Mouse (Mus musculus) myocyte (in vitro differentiated cells): ENCODE results near the gene Kng2.

Source experiments
- MYOG ChIP-seq, 3 experiments: IDR thresholded peaks; one replicate each; pipeline ENCODE4 v1.6.1; 2011; ENCODE audit warnings: control low read depth in 2 of 3, low read depth in 2 of 3, mild to moderate bottlenecking in 2 of 3; ENCODE audit not compliant: insufficient read length in 2 of 3, control insufficient read depth in 1 of 3, insufficient read depth in 1 of 3
- POLR2A ChIP-seq: IDR thresholded peaks from one replicate; pipeline ENCODE4 v1.6.1; 2011; ENCODE audit warnings: low read depth, mild to moderate bottlenecking, control low read depth, moderate library complexity; ENCODE audit not compliant: insufficient read length

DNA sequence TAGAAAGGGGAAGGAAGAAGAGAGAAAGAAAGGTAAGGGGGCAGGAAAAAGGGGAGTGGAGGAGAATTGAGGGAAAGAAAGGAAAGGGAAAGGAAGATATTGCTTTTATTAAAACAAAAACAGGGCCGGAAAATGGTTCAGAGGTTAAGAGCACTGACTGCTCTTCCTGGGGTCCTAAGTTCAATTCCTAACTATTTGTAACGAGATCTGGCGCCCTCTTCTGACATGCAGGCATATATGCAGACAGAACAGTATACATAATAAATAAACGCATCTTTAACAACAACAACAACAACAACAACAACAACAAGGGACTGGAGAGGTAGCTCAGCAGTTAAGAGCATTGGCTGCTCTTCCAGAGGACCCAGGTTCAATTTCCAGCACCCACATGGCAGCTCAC is 76.2 kb downstream of the Kng2 start:
- TF ChIP-seq POLR2A (no peak), MYOG (IDR thresholded peaks at IDR 0.05; ENCODE audit: control insufficient read depth in 1 of 3, insufficient read depth in 1 of 3, insufficient read length in 2 of 3, low read depth in 2 of 3) (no peak)
